Mouse (Mus musculus): ENCODE measurements around the gene Pecr.

Pecr gene

DNA sequence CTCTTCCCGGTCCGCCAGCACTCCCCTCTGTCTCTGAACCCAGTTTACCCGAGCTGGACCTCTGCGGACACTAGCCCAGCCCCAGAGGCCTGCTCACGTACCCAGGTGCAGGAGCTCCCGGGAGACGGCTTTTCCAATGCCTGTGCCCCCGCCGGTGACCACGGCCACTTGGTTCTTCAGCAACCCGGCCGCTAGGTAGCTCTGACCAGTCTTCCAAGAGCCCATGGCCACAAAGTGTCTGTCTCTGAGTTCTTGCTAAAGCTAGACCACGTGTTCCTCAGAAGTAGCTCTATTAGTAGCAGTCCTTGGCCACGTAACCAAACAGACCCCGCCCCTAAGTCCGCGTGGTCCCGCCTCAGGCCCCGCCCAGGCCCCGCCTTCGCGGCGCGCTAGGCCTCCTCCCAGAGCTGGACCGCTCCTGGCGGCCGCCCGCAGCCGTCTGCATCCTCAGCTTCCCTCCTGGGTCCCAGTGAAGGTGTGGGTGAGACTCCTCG lies at the start of gene Pecr, which contains the start of gene Tmem169:
TSS of gene Pecr (minus strand) at position 323 of the 494 bp plus-strand sequence.
TSS of gene Tmem169 (plus strand) at position 378 of the 494 bp plus-strand sequence.
- peak; percentile 95 for DNase-seq

DNA sequence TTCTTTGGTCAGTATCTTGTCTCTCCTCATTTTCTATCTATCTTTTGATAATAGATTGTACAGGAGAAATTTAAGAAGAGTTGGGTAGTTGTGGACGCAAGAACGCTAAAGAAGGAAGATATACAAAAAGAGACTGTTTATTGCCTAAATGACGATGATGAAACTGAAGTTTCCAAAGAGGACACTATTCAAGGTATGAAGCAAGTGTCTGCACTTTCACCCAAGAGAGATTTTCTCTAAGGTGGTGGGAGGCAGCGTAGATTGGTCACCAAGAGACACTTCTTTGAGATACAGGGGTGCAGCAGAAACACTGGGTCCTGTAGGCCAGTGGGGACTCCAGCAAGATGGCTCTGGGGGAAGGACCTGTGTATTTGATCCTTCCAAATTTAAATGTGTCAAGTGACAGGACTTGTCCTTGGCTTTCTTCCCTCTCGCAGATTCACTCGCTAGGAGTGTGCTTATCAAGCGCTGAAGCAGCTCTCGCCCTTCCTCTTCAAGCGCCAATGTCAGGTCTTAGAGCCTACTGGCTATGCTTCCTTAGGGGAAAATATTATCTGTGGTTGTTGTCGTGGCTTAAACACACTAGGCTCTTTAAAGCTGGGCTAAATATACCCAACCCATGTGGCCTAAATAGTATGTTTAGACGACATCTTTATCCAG lies 42.2 kb upstream of the Pecr start:
- no peak for DNase-seq

DNA sequence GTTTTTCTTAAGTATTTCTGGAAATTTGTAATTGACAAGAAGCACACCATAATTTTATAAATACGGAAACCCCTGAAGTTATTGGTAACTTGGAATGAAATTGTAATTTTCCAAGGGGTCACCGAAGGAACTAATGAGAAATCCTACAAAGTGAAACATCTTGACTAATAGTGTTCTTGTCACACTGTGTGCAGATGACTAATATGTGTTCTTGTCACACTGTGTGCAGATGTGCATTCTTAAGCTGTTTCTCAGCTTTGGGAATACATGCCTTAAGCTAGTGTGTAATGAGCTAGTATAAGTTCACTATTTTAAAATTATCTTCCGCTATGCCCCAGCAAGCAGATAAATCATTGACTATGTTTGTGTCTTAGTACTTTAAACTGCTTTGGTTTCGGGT lies 39.1 kb upstream of the Pecr start:
- DNase-seq = no peak

DNA sequence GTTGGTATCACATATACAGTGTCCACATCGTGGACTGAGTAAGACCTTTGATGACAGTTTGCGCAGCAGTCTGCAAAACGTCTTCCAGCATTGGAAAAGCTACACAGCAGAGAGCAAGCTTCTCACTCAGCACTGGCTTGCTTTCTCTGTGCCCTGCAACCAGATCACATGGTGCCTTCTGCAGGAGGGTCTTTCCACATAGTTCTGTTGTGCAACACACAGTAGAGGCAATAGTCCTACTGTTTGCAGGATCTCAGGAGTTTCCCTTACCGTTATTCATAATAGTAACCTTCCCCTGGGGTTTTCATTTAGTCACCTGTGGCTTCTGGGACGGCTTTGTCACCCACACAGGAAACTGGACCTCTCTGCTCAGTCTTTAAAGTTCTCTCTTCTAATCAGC lies 36.6 kb upstream of the Pecr start:
- no peak for DNase-seq

DNA sequence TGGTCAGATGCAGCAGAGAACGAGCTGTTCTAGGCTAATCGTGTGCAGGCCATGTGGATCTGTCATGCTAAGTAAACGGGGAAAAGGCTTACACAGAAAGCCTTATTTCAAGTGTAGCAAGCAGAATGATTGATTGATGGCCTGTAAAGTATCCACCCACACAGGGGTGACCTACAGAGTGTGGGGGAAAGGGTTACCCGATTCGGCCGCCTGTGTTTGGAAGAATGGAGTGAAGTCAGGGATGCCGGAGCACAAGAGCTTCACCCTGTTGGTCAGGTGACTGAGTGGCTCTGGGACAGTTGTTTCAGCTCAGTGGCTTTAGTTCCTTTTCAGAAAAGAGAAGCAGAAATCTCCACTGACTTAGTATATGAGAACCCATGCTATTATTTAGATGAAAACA lies 32.8 kb upstream of the Pecr start:
- no peak for DNase-seq

DNA sequence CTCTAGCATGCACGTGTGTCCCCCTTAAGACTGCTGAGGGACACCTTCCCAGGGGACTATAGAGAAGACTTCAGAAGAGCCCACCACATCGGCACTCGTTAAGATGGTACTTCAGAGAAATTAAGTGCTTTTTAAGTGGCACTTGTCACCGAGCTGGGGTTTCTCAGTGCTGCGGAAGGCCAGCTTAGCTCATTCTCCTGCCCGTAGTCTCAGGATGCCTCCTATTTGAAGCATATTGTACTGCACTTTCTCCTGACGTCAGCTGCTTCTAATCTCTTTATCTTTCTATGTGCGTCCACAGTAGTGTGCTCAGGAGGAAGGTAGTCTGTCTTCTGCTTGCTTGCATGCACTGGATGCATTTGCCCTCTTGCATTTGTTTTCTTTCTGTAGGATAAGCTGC lies 32.3 kb upstream of the Pecr start:
- no peak for DNase-seq

DNA sequence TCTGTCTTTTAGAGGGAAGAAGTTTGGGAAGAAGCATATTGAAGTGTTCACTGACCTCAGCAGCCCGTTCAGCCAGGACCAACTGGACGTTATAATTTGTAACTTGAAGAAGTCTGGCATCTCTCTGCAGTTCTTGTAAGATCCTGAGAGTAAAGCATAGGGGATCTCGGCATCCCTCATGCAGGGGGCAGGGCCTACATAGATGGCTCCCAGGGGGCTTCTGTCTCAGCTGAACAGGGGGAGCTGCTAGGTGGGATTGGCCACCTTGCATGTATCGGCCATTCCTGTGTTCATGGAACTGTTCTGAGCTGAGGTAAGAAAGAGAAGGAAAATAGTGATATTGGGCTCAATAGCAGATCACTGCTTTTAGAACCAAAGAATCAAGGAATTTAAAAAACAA lies 31.3 kb upstream of the Pecr start:
- DNase-seq = no peak

DNA sequence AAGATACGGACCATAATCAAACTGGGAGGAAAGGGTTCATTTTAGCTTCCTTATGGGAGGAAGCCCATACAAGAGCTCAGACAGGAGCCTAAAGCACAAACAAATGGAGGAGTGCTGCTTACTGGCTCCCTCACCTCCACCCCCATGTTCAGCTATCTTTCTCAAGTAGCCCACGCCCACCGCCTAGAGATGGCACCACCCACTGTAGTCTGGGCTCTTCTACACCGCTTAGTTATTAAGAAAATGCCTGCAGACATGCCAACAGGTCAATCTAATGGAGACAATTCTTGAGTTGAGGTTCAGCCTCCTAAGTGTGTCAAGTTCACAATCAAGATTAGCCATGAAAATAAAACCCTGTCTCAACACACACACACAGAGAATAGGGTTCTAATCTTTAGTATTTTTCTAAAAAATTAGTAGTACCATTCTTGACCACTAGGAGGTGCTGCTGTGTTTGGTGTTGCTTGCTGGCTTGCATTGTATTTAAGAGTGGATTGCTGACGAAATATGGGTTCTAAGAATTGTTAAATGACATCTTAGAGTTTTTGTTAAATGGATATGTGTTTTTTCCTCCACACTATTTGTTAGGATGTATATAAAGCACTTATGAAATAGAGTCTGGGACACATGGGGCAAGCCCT lies 29.4 kb upstream of the Pecr start:
- no peak for DNase-seq

DNA sequence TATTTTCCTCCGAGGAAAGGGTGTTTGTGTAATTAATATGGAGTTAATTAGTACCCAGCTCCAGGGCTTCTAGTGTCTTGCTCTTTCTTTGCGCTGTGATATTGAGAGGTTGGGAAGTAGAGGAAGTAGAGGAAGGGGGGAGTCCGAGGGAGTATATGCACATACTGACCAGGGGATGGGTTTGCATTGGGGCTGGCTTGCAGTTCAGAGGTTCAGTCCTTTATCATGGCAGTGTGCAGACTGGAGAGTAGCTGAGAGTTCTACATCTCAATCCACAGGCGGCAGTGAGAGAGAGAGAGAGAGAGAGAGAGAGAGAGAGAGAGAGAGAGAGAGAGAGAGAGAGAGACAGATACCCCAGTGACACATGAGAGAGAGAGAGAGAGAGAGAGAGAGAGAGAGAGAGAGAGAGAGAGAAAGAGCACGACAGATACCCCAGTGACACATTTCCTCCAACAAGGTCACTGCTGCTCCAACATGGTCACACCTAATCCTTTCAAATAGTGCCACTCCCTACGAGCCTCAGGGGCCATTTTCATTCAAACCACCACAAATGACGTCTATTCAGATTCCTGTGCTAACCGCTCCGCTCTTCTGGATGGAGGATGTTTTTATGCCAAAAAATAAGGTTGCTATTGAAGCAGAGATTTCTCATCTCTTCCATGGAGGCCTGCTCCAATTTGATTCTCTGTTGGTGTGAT lies 28.7 kb upstream of the Pecr start:
- no peak for DNase-seq

DNA sequence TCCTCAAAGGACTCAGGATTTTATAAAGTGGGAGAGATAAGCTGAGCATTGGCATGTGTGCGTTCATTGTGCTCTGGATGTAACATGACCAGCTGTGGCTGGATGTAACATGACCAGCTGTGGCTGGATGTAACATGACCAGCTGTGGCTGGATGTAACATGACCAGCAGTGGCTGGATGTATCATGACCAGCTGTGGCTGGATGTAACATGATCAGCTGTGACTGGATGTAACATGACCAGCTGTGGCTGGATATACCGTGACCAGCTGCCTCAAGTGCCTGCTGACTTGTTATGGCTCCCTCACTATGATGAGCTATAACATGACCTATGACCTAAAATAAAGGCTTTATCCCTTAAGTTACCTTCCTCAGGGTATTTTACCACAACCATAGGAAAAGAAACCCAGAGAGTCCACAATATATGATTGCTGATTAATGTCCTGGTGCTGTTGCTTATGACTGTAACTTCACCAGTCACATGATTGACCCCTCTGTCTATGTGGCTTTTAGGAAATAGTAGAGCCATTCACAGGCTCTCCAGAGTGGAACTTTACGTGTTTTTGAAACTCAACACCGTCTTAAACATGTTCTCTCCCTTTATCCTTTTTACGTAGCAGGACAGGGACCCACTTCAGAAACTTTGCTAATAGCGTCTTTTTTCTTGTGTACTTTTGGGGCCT lies 25.8 kb upstream of the Pecr start:
- no peak for DNase-seq

DNA sequence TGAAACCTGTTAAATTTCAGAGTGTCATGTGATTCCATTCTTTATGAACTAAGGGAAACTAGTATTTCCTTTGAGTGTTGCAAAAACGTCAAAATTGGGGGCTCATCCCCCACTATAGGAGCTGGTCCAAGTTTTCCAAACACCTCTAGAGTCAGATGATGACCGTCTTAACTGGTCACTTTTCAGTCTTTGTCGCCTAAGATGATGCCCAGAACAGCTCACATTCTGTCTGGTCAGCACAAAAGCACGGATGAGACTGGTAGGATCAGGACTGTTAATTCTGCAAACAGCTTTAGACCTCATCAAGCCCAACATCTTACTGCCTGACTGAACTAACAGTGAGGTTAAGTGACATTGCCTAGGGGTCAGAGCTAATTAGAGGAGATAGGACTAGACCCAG lies 24.8 kb upstream of the Pecr start:
- no peak for DNase-seq

DNA sequence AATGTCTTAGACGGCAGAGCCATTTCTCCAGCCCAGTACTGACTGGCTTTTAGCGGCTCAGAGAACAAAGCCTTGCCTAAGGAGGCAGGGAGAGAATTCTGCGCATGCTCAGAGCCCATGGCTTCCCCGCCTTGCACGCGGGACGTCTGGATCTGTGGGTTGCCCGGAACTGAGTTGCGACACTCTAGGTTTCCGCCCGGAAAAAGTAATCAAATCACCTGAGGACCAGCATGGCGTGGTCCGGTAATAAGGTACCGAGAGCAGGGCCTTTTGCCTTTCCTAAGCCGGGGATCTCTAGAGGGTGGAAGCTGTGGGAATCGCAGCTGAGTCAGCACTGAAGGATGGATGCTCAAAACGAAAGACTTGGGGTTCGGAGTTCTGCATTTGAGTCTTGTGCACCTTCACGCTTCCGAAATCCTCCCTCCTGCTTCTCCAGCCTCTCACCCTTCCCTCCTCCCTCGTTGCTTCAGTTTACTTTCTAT lies 23.2 kb upstream of the Pecr start, which contains the start of gene Xrcc5:
TSS of gene Xrcc5 (plus strand) at position 105 of the 482 bp plus-strand sequence.
- DNase-seq = peak; percentile 95

DNA sequence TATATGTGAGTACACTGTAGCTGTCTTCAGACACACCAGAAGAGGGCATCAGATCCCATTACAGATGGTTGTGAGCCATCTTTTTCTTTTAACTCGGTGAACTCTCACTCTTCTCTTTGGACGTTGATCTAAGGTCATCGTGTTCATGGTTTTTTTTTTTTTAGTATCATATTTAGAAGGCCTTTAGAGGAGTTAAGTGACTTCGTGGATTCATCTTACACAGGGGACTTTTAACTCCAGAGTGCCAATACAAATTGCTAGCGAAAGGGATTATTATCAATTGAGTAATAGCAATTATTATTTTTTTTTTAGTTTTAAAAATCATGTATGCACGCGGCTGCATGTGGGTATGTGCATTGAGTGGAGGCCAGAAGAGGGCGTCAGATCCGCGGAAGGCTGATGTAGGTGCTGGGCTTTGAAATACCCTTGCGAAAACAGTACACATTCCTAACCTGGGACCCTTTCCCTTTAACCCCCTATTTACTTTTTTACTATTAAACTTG lies 22.6 kb upstream of the Pecr start:
- DNase-seq = peak; percentile 30

DNA sequence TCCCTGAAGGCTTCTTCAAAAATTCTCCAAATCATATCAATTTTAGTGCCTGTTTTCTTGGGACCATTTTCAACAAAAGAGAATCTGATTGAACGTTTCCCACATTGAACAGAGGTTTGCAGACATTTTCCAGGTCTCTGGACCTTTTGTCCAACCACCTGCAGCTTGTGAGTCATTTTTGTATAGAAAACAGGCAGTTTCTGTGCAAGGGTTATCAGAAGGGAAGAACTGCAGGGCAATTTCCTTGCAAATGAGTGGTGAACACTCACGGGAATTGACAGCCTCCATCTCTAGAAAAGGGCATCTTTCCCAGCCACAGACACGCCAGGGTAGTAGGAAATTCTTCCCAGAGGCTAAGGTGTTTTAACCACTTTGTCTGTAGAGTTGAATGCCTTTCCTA lies 22.1 kb upstream of the Pecr start:
- no peak for DNase-seq

DNA sequence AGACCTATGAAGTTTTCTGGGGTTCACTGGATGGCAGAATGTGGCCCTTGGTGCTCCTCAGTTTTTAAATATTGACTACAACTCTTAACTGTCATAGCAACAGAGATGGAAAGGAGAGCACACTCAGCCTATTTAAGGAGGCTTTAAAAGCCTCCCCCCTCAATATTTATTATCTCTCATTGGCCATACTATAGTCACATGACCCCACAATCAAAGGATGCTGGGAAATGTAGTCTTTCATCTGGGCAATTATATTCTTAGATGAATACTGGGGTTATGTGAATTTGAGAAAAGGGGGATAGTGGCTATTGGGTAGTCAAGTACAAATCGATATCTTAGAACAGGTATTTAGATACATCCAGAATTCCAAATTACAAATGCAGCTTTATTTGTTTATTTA lies 17.7 kb upstream of the Pecr start:
- no peak for DNase-seq

DNA sequence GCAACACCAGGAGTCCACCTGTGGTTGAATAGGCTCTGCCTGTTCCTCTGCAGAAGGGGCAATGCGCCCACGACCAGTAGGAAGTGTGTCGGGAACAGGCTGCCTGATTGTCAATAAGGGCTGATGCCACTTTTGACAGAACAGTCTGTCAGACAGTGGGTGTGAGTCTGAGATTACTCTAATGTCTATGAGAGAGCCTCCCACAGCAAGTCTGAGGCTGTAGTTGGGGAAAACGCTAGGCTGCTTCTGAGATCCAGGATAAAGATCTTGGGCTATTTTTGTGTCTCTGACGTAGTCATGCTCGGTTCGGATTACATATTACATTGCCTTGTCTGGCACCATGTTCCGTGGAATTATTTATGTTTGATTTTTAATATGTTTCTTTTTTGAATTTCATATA lies 11.6 kb upstream of the Pecr start:
- peak; percentile 45 for DNase-seq

DNA sequence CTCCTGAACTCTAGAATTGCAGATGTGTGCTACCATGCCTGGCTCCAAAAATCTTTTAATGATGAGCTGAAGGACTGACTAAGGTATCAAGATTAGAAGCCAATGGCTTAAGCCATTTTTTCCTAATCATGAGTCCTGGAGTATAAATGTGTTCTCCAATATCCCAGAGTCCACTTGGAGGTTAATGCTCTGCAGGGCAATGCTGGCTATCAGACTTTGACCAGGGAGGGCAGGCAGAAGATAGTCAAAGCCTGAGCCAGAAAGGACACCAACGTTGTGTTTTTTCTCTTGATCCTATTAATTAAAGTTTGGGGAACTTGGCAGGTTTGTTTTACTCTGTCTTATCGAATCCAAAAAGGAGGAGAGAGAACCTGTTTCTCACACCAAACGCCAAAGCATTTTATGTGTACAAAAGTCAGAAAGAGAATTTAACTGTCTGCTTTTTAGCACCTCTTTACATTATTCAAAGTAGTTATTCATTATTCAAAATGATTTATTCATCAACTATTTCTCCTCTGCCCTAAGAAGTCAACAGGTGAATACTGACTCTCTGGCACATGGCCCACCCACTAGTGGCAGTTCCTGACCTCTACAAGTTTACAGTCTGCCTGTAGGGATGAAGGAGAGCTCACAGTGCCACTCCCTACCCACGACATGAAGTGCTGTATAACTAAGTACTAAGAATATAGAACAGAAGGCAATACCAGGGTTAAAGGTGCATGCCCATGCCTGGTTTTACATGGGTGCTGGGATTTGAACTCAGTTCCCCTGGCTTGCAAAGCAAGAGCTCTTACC lies 10.0 kb upstream of the Pecr start:
- no peak for DNase-seq

DNA sequence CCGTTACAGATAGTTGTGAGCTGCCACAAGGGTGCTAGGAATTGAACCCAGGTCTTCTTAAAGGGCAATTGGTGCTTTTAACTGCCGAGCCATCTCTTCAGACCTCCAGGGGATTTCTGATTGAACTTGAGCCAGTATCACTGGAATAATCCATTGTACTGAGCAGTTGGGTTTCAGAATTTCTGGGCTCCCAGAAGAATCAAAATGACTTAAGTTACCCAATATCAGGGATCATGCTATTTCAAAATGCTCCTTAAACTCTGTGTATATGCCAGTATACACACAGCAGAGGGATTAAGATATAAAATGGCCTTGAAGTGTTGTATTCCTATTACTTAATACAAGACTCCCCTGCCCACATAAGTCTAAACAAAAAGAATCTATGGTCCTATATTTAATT lies 7.8 kb upstream of the Pecr start:
- no peak for DNase-seq

DNA sequence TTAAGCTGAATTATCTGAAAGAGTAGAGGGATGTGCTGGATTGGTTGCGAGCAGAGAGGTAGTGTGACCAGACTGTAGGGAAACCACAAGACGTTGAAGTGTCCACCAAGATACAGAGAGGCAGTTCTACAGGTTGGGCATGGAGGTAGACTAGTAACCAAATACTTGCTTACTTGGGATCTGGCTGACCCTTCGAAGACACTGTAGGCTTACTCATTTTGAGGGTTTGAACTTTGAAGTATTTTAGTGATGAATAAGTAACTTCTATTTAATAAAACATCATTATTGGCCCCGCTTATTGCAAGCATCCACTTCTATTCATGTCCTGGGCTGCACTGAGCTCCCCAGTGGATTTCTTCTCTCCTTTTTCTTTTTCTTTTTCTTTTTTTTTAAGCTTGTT lies 7.3 kb upstream of the Pecr start:
- no peak for DNase-seq

DNA sequence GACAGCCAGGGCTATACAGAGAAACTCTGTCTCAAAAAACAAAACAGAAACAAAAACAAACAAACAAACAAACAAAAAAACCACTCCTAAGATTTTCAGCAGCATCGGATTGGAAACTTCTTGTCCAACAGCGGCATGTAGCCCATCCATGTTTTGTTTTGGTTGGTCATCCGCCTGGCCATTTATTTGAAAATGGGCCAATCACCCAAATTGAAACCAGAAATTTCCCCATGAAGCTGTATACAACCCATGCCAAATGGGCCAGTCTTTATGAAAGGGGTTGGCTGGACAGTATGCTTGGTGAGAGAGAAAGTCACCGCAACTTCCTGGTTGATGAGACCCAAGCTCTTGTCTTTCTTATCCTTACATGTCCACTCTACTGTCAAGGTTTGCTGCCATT lies 6.8 kb upstream of the Pecr start:
- DNase-seq = no peak

DNA sequence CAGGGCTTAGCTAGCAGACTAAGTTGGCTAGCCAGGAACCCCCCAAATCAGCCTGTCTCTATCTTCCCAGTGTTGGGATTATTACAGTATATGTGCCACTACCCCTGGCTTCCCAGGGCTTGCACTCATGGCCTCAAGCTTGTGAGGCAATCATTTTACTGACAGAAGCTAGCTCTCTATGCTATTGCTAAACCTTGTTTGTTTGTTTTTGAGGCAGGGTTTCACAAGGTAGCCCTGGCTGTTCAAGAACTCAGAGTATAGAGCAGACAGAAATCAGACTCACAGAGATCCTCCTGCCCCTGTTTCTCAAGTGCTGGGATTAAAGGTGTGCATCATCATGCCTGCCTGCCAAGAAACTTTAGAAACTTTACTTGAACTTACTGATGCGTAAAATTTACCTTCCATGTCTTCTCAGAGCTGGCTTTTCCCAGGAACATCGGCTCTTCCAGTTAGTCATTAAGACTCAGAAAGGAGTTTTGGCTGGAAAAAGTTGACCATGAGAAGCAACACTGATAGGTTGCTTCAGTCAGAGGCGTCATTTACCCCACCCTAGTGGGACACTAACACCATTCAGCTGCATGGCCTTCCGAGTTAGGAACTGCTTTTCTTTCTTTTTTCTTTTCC lies 4.5 kb upstream of the Pecr start:
- no peak for DNase-seq

DNA sequence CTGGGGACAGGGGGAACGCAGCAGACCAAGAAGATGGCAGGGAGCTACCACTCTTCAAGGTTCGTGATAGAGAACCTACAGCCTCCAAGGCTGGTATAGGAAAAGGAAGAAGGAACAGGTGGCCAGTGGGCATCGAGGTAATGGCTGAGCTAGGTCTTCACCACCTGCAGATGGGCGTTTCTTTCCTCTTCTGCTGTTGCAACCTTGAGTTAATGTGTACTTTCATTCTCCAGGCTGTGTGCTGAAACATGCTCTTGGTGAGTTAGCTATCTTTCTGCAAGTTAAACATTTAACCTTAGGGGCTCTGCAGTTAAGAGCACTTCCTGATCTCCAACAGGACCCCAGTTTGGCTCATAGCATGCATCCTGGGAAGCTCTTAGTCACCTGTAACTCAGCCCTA lies 3.8 kb upstream of the Pecr start:
- DNase-seq = no peak
